In the genomic region with DNA sequence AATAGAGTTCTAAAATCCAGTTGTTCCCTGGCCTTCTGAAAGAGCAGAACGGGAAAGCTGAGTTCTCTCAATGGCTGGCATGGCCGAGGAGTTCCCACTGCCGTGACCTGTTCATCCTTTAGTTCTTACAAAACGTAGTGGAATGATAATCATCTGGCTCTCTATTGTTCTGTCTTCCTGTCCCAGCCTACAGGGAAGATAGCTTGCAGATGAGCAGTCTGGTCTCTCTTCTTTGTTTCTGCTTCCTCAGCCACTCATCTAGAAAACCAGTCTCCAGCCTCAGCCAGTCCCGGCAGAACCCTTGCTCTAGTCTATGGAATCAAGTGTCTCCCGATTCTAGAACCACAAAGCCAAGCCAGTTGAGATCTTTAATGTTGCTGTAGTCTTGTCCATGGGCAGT, we compare ENCODE assay signal across 27 mouse cellular contexts.
"Had no signal": no experiment of that assay in that cellular context is flagged by ENCODE, and none has a peak within 500 bp of the region (broad histone marks: within the 10 kb centered on the region; RNA-seq: fewer than 3 reads in every experiment).

No protein-coding gene starts in this region.

- H3K9me3 ChIP-seq: heart, embryonic 12.5 days; hindbrain, embryonic 13.5 days; hindbrain, embryonic 15.5 days; kidney, embryonic 15.5 days; limb, embryonic 10.5 days; limb, embryonic 12.5 days; liver, embryonic 13.5 days; liver, embryonic 15.5 days had no signal

- H3K27ac ChIP-seq: gastrocnemius, adult 2 months; heart, adult 2 months; hindbrain, embryonic 13.5 days; hindbrain, embryonic 15.5 days; hindbrain, postnatal 0 days; kidney, embryonic 15.5 days; kidney, postnatal 0 days; left cerebral cortex, adult 2 months; limb, embryonic 10.5 days; limb, embryonic 12.5 days; liver, embryonic 13.5 days; liver, embryonic 15.5 days had no signal

- H3K36me3 ChIP-seq: heart, embryonic 12.5 days; hindbrain, embryonic 13.5 days; hindbrain, embryonic 15.5 days; kidney, embryonic 15.5 days; limb, embryonic 10.5 days; limb, embryonic 12.5 days; liver, embryonic 13.5 days; liver, embryonic 15.5 days had no signal

- H3K4me2 ChIP-seq: heart, embryonic 12.5 days; hindbrain, embryonic 13.5 days; hindbrain, embryonic 15.5 days; kidney, embryonic 15.5 days; limb, embryonic 12.5 days; liver, embryonic 11.5 days; liver, embryonic 13.5 days; liver, embryonic 15.5 days had no signal

- H3K4me3 ChIP-seq: gastrocnemius, adult 2 months; heart, adult 2 months; heart, embryonic 12.5 days; hindbrain, embryonic 13.5 days; hindbrain, embryonic 15.5 days; kidney, embryonic 15.5 days; left cerebral cortex, adult 2 months; limb, embryonic 10.5 days; limb, embryonic 12.5 days; liver, embryonic 13.5 days; liver, embryonic 15.5 days had no signal

- H3K27me3 ChIP-seq: heart, embryonic 12.5 days; hindbrain, embryonic 13.5 days; hindbrain, embryonic 15.5 days; kidney, embryonic 15.5 days; limb, embryonic 12.5 days; liver, embryonic 13.5 days; liver, embryonic 15.5 days had no signal

- H3K4me1 ChIP-seq: hindbrain, embryonic 13.5 days; hindbrain, embryonic 15.5 days; limb, embryonic 12.5 days had no signal

- DNase-seq: gastrocnemius, adult 2 months; gastrocnemius, postnatal 10 days; gastrocnemius, postnatal 25 days; heart, adult 11 months; heart, adult 2 months; heart, postnatal 36 days; kidney, adult 11 months; kidney, adult 2 months; kidney, adult 9 months; kidney, postnatal 14 days; kidney, postnatal 36 days; layer of hippocampus, adult 9-11 months; layer of hippocampus, postnatal 36 days; liver; liver, embryonic 13.5 days had no signal

- ATAC-seq: hindbrain, postnatal 0 days; intestine, embryonic 16.5 days had no signal

- H3K9ac ChIP-seq: heart, embryonic 12.5 days; hindbrain, embryonic 13.5 days; hindbrain, embryonic 15.5 days; kidney, embryonic 15.5 days; limb, embryonic 12.5 days; liver, embryonic 13.5 days; liver, embryonic 15.5 days had no signal
